Mouse (Mus musculus): ENCODE data around the gene Fbp2. TPM values are rescaled to one million over a fixed set of nuclear protein-coding genes. Genes with fewer than 3 reads are reported as not detected.

Fbp2 gene
- 3.5 and 4.5 TPM in 2 replicates for total RNA-seq (2021)
- long read RNA-seq, experiment 1, partial matches to known transcripts, result 0 of 2 reads
- long read RNA-seq, experiment 1, other reads (novel, unspliced or antisense), result 0 of 2 reads
- long read RNA-seq, experiment 2, partial matches to known transcripts, result 0 of 4 reads
- long read RNA-seq, experiment 2, other reads (novel, unspliced or antisense), result 3 of 4 reads

DNA sequence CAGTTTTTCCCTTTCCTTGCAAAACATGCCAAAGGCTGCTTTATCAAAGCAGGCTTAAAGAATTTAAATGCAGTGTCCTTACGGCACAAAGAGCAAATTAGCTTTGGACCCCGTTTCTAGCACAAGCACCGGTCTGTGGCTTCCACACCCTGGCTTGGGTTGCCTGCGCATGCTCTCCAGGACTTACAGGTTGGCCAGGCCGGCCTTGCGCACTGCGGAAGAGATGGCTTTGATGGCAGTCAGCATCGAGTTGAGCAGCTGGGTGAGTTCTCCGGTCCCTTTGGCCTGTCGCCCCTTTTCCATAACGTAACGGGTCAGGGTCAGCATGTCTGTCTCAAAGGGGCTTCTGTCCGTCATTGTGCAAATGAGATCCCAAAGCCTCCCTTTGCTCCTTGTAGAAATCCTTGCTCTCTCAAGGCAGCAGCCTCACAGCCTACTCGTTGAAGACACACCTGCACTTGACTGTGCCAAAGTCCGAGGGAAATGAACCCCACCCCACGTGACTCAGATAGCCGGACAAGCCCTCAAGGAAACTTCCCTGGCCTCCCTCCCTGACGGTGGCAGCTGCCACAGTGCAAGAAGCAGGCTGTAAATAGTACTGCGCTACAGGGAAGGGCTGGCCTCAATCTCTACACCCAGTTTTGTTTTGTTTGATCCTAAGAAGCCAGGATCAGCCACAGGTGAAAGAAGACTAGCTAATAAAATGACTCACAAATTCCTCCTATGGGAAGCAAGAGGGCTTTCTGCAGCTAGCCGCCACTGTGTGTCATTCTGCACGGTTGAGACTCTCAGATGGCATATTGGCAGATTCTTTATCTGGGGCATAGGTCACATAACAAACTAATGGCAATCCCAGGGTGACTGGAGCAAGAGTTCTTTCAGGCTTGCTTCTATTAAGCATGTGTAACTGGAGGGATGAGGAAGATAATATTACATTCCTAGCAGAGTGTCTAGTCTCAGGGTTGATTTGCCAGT is at the start of gene Fbp2:
TSS of gene Fbp2 (minus strand) at position 482 of the 975 bp plus-strand sequence.
- peak; percentile 21 for DNase-seq

DNA sequence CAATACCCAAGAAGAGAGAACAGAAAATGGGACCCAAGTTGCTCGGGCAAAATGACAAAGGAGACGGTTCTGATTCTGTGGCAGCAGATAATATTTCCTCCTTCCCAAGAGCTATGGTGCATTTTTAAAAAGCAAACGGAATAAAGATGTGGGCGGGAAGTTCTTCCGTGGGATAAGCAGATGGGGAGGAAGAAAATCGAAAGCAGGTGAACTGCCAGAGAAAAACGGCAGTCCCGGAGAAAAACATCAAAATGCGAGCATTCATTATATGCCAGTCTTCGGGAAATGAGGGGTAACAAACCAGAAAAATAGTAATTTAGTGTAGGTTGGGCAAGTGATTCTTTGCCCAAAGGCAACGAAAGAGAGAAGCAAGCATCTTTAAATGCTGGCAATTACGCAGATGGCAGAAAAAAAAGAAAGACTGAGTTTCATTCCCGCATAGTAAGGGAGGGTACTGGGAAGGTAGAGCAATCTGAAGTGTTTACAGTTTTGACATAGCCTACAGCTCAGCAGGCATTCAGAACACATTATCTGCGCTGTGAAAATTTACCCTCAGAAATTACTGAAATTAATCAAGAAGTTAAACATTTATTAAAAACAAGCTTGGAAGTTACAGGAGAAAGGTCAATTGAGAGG is 49.4 kb upstream of the Fbp2 start:
- no peak for DNase-seq

DNA sequence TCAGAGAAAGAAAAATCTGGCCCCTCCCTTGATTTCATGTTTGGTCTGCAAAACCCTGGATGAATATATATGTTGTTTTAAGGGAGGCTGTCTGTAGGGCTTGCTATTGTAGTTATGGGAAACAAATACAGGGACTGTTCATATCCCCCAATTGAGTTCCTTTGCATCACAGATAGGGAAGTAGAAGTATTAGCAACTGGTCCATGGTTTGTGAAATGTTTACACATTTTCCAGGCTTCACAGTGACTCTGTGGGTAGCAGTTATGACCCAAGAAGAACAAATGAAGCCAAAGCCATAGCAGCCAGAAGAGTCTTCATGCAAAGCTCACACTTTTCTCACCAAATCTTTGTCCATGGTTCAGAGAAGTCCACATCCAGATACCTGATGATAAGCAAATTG is 42.9 kb upstream of the Fbp2 start:
- no peak for DNase-seq

DNA sequence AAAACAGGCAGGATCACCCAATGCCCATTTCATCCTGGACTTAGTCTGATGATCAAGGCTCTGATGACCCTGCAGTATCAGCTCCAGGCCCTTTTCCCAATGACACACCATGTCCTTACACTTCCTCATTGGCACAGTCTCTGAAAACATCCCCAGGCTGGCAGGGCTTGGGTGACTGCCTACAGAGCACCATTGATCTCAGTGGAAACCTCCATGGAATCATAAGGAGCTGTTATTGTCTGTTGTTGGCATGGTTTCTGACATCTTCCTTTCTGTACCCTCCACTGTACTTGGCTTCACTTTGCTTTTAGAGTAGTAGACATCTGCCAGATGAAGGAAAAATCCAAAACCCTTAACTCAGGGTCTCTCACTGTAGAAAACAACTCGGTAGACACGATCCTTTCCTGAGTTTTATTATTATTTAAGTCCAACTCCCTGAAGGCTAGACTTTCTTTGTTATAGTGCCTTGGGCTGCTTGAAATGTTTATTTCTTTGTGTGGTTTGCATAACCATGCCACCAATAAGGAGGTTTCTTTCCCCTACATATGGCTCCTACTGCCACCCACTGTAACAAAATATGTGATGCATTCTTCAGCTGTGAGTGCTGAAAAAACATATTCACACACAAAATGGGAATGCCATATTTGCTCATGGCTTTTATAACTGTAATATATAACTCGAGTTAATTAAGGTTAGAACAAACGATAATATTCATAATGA is 39.9 kb upstream of the Fbp2 start:
- no peak for DNase-seq

DNA sequence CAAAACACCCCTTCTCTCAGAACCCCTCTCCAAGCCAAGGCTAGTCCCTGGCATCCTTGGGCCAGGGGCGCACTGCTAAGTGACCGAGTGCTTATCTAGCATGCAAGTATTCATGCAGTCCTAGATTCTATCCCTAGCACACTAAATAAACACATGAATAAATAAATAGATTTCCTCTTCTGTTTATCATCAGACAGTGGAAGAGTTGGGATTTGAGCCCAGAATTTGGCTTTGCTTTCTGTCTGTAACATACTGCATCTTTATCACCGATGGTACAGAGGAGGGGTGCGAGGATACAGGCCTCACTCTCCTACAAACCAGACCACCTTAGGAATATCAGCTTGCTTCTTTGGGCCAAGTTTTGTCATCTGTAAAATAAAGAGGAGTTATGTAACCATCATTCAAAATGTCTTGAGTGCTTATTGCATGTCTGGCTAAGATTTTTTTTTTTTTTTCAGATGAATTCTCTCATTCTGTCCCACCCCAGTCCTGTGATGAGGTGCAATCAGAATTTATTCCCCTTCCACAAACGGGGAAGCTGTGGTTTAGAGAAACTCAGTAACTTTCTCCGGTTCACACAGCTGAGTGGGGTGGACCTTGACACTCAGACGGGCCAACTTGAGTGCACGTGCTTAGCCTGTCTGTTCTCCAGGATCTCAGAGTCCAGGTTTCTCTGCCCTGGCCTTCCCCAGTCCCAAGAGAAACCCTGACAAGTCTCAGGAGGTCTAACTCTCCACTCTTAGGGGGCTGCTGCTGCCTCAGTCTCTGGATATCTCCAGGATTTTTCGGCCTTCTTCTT is 35.0 kb upstream of the Fbp2 start:
- DNase-seq, result no peak

DNA sequence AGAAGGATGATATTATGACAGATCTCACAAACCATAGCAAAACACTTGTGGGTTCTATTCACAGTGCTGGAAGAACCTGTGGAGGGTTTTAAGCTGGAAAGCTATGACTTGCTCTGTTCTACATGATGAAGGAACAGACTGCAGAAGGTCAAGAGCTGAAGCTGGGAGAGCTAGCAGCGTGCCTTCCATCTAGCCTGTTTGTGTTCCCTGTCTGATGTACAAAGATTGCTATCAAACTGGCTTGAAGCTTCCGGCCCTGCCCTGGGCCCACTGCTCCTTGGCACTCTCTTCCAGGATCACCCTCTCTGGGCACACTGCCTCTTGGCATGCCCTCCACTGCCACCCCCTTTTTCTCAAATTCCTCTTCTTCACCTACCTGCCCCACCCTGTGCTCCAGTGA is 31.1 kb upstream of the Fbp2 start:
- no peak for DNase-seq

DNA sequence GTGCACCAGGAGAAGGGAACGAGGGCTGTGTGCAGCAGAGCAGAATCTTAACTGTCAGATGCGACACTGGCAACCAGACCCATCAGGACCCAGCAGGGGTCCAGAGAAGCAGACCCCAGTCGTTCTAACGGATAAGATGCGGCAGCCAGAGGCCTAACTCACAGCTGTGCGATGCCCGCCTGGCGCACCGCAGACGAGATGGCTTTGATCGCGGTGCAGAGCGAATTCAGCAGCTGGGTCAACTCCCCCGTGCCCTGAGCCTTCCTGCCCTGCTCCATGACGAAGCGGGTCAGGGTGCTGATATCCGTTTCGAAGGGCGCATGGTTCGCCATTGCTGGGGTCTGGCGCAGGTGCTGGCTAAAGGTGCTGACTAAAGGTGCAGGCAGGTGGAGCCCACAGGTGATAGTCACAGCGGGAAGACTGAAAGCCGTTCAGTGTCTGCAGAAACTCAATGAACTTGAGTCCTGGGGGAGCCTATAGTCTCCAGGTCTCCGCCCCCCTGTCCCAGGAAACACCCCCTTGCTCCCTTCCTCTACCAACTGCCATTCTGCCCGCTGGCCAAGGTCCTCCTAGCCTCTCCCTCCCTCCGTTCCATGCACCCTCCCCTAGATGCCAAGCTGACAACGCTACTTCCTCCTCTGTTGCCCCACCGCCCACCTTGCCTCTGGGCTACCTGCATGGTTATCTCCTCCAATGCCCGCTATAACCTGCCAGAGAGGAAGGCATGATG is 29.7 kb upstream of the Fbp2 start, which contains the start of gene Fbp1:
TSS of gene Fbp1 (minus strand) at position 571 of the 730 bp plus-strand sequence.
- DNase-seq, result peak; percentile 11

DNA sequence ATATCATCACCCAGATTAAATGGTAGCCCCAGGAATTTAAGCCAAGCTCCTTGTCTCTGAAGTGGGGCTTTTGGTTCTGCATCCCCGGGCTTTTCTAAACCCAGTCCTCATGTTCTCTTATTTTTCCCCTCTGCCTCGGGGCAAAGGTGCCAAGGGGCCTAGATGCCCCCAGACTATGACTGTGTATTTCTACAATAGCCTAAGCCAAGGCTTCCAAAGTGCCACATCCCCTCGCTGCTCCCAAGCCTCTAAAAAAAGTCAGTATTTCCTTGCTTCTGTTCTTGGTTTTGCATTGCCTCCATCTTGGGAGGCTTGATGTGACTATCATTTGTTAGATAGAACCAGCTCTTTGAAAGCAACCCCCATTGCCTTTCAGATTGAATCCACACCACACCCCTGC is 26.3 kb upstream of the Fbp2 start:
- no peak for DNase-seq

DNA sequence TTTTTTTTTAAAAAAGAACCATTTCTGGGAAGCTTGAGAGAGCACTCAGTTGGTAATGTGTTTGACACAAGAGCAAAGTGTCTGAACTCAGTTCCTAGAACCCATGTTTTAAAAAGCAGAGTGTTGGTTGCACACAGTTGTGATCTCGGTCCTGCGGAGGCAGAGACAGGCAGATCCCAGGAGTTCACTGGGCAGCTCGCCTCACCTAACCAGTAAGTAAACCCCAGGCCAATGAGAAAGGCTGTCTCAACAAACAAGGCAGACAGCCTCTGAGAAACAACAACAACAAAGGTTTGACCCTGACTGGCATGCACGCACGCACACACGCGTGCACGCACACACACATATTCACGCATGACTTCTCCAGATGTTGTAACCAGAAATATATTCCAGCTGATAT is 25.7 kb upstream of the Fbp2 start:
- DNase-seq, result no peak

DNA sequence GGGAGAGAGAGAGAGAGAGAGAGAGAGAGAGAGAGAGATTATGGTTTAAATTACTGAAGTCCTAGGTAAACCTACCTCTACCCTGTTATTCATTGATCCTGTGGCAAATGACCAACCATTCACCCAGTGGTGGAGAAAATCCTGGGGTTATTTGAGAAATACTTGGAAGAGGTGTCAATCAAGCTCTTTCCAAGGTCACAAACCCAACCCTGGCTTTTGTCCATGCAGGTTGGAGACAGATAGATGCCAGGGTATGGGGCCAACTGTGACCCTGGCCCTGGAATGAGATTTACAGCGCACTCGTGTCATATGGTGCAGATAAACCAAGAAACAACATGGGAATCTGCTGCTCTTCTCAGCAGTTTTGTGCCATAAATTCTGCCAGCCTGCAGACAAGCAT is 25.2 kb upstream of the Fbp2 start:
- DNase-seq, result peak; percentile 56

DNA sequence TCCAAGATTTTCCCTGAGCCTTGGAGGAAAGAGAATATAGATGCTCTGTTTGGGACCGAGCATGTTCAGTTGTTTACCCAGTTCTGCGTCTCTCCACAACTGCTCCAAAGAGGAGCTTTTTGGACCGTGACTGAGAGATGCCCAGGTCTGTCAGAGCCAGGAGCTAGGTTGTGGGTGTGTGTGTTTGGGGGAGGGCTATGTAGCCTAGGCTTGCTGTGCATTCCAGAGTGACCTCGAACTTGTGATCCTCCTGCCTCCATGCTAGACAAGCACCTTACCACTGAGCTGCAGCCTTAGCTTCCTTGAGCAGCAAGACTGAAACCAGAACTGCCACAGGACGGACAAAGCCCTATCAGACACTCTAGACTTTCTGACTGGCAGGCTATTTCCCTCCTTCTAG is 24.6 kb upstream of the Fbp2 start:
- no peak for DNase-seq

DNA sequence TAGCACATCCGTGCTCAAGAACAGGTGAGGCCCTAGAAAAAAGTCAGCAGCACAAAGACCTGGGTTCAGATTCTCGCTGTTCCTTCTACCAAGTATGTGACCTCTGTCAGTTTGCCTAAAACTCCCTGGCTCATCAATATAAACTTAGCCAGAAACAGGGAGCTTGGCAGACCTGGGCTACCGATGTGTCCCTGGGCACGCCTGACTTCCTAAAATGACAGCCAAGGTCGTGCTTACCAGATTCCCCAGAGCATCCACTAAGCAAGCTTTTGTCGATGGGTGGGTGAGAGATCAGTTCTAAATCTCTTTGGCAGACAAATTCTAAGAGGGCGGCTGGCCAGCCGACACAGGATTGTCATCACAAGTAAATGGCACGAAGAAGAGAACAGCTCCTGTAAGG is 23.1 kb upstream of the Fbp2 start:
- no peak for DNase-seq

DNA sequence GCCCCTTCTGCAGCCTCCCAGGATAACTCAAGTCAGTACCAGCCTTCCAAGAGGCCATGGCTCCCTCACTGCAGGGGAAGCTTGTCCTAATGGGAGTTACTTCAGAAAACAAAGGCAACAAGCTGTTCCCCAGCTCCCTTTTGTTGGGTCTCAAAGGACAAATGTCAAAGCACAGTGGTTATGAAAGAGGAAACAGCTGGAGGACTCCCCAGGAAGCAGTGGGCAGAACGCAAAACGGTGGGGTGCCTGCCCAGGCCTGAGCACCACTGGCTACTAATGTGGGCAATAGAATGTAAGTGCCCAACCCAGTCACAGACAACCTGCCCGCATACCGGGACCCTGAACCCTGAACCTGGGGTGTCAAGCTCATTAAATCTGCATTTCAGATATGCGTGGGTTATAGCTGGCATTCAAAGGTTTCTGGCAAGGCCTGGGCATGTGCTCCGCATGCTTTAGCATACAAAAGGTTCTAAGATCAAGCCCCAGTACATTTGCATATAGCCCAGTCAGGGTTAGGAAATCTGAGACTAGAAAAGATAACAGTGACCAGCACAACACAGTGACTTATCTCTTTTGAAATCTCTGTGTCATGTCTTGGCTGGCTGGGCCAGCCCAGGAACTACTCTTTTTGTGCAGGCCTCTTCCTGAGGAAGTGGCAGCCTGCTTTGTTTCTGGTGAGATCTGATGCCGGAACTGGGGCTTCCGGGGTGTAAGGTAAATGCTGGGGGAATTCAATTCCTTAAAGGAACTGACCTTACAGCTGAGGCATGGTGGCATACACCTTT is 21.8 kb upstream of the Fbp2 start:
- peak; percentile 27 for DNase-seq

DNA sequence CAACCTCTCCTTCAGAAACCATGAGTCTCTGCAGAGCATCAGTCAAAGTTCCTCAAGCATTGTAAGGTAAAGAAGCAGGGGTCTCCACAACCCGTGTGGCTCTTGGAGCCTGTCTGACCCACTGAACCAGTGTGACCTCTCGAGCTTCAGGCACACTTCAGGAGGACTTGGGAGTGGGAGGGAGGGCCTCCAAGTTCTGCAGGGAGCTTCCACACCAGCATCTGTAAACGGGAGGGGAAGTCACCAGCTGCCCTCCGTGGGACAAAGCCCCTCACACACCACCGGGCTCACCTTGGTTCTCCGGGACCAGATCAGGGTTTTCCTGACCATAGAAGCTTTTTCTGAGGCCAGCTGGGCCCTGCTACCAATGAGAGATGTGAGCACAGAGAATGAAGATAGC is 21.2 kb upstream of the Fbp2 start:
- DNase-seq, result no peak

DNA sequence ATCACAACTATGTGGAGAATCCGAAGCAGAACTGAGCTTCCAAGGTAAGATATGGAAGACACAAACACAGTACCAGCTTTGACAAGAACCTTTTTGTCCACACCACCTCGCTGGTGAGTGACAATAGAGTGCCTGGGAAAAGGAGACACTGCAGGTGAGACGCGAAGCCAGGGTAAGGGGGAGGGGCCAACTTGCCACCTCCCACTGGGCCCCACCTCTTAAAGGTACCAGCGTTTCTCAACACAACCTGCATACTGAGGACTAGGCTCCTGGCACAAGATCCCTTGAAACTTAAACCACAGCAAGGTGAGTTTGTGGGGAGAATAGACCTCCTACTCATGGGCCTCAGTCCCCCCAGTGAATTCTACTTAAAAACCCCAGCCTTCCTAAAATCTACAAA is 19.0 kb upstream of the Fbp2 start:
- DNase-seq, result no peak

DNA sequence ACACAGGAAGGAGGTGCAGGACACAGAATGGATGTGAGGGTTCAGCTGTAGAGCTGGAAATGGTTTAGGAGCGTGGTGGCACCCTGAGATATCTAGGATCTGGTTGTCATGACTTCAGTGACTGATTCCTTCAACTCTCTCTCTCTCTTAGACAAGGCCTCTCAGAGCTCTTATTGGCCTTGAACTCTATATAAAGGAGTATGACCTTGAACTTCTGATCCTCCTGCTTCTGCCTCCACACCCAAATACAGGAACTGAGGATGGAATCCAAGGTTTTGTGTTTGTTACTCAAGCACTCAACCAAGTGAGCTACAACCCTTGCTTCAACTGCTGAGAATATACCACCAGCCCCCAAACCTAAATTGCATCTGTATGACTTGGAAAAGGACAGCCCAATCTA is 17.9 kb upstream of the Fbp2 start:
- no peak for DNase-seq

DNA sequence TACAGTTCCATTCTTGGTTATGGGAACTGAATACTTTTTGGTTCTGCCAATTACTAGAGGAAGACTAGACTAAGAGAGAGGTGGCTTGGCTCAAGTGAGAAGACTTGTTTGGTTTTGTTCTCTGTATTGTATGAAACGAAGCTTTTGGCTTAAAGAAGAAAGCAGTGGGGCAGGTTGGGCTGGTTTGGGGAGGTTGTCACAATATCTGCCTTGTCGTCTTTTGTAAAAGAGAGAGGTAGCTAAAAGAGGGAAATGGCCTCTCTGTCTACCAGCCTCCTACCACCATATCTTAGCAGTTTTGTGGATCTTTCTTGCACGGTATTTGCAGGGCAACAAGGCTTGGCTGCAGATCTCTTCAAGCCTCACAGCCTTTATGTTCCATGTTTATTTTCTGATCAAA is 14.0 kb upstream of the Fbp2 start:
- no peak for DNase-seq

DNA sequence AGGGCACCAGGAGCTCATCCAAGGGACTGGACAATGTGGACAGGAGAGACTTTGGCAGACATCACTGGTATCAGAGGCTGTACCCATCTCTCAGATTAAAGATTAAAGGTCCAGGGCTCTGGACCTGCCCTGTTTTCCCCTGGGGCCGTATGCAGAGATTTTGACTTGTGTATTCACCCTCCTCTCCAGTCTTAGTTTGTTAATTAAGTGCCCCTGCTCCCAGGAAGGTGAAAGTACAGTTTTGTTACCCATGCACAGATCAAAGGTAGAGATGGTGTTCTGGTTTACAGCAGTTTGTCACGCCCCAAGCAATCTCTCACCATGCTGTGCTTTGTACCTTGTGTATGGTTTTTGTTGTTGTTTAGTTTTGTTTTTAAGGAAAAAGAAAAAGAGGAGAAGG is 12.4 kb upstream of the Fbp2 start:
- no peak for DNase-seq

DNA sequence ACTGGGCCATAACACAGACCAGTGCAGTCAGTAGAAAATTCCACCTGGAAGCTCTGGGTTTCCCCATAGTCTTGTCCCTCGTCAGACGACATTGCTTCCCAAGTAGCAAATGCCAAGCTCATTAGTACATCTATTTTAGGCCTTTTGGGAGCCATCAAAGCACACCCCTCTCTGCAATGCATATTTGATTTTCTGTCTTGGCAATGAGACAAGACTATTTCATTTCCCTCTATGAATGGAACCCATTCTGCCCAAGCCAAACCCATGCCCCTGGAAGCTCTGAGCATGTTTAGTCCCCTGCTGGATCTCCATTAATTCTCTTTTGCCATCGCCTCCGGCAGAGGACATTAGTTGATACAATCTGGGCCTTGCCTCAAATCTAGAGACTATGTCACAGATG is 8.6 kb upstream of the Fbp2 start:
- no peak for DNase-seq

DNA sequence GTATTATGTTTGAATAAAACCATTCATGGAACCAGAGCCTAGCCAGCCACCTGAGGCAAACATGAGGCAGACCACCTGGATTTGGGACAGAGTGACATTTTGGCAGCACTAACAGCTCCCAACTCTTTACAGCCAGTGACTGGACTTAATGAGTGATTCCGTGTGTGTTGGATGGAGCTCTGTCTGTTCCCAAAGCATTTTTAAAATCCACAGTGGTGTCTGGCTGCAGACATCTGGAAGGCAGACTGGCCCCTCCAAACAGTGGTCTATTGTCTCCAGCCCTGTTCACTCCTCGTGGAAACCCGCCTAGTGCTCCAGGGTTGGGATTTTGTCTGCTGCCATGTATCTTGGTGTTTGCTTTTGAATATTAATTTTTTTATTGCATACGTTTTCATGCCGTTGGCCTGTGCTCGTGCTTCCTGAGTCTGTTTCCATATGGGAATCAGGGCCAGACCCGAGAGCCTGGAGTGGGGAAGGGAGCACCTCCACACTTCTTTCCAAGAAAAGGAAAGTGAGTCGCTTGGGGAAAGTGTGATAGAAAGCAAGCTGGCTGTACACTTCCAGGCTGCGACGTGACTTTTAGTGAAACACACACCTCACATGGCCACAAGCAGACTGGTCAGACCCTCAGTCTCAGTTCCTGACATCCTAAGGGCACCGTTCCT is 7.6 kb upstream of the Fbp2 start:
- DNase-seq, result no peak

Data from adrenal gland, postnatal 14 days (tissue).